Mouse (Mus musculus) heart, adult 2 months (tissue): Measurements from ENCODE around the gene Angptl2. TPM values are rescaled to one million over a fixed set of nuclear protein-coding genes. Genes with fewer than 3 reads are reported as not detected.
A peak's percentile ranks its signal among the peaks of the same experiment; 100 is the strongest.

Source experiments
- DNase-seq, 2 experiments: peaks; one replicate each; pipeline ENCODE4 v3.0.0; 2021
- H3K27ac ChIP-seq: fragments of 200-600 bp; 2 replicates; pipeline ENCODE4 v1.8.1; 2022
- H3K27me3 ChIP-seq: fragments of 200-500 bp; 2 replicates; pipeline ENCODE4 v1.6.1; 2012; ENCODE audit warnings: mild to moderate bottlenecking, low read length, inconsistent platforms, mixed read lengths; ENCODE audit not compliant: control insufficient read depth, insufficient read depth
- H3K36me3 ChIP-seq: fragments of 200-500 bp; 2 replicates; pipeline ENCODE4 v1.6.1; 2012; ENCODE audit warnings: low read length, inconsistent platforms; ENCODE audit not compliant: control insufficient read depth, insufficient read depth
- H3K4me1 ChIP-seq: fragments of 200-500 bp; 2 replicates; pipeline ENCODE4 v1.6.1; 2011; ENCODE audit warnings: low read length; ENCODE audit not compliant: control insufficient read depth, insufficient read depth
- H3K4me3 ChIP-seq: fragments of 200-600 bp; 2 replicates; pipeline ENCODE4 v1.8.1; 2022
- H3K79me2 ChIP-seq: fragments of 200-500 bp; replicated peaks from 2 replicates; pipeline ENCODE4 v1.6.1; 2012; ENCODE audit warnings: mild to moderate bottlenecking, inconsistent platforms, low read length, moderate library complexity, mixed read lengths; ENCODE audit not compliant: control insufficient read depth, insufficient read depth
- H3K9ac ChIP-seq: fragments of 200-500 bp; 2 replicates; pipeline ENCODE4 v1.6.1; 2012; ENCODE audit warnings: low read depth, mild to moderate bottlenecking, control low read depth, inconsistent platforms, low read length, mixed read lengths
- CTCF ChIP-seq: fragments of 200-600 bp; IDR thresholded peaks from 2 replicates; pipeline ENCODE4 v1.8.1; 2022; ENCODE audit warnings: antibody characterized with exemption, mild to moderate bottlenecking, moderate library complexity
- EP300 ChIP-seq: fragments of 200-500 bp; IDR thresholded peaks from 2 replicates; pipeline ENCODE4 v1.6.1; 2011; ENCODE audit warnings: low read depth, low read length, control low read depth; ENCODE audit not compliant: insufficient read depth
- POLR2A ChIP-seq: fragments of 200-500 bp; IDR thresholded peaks from 2 replicates; pipeline ENCODE4 v1.6.1; 2011; ENCODE audit warnings: mild to moderate bottlenecking, low read depth, low read length, control low read depth; ENCODE audit not compliant: insufficient read depth
- WGBS: fragments of 180-500 bp; shearing (Covaris S2); methylation state at CpG from one replicate; pipeline ENCODE4 v1.1.7; 2018; 5-methylcytosine and 5-hydroxymethylcytosine counted together
- intact Hi-C: fragments of 180-260 bp; cut with DNase I; formaldehyde crosslinking; loops from one replicate; pipeline ENCODE4 v1.15.1; 2025
- polyA plus RNA-seq: library from polyadenylated mRNA; depleted of rRNA; stranded (reverse); fragments of >200 nt; gene quantifications from 2 replicates; pipeline ENCODE4 v1.2.3, GENCODE M21; 2012
- total RNA-seq, 2 experiments: library from RNA; stranded (reverse); gene quantifications; 2 replicates each; pipeline ENCODE4 v1.2.3; 2021

Angptl2 gene
- total and polyA plus RNA-seq, 3 experiments: 45.3 to 91.4 (median 46.2) TPM

GRCm38 (mm10) chr2:33280525-33280924 lies 64.7 kb downstream of the Angptl2 start:
- H3K9ac ChIP-seq: no peak overlapping the region
- H3K36me3 ChIP-seq: no peaks in the 10 kb centered on the region
- no peaks in the 10 kb centered on the region for H3K27me3 ChIP-seq
- H3K4me3 ChIP-seq: no peak overlapping the region
- TF ChIP-seq EP300: no peak
- TF ChIP-seq POLR2A: no peak
- no peak for TF ChIP-seq CTCF
- no peak for DNase-seq
- H3K27ac ChIP-seq: no peak overlapping the region
- WGBS: 73% methylated on average over 2 of the region's 2 CpGs
- H3K79me2 ChIP-seq: no peaks in the 10 kb centered on the region
- H3K4me1 ChIP-seq: peaks cover 7% of the 10 kb centered on the region
- intact Hi-C loops: no loop called here

- DNase-seq: no peak
- intact Hi-C loops: no loop called here
- TF ChIP-seq POLR2A (no peak), CTCF (no peak), EP300 (no peak)
- Histone ChIP-seq H3K27ac (no peak overlapping the region; the same call in 1 of the 2 replicates), H3K27me3 (no peaks in the 10 kb centered on the region), H3K4me3 (no peak overlapping the region), H3K9ac (no peak overlapping the region), H3K4me1 (peaks cover 7% of the 10 kb centered on the region), H3K36me3 (no peaks in the 10 kb centered on the region), H3K79me2 (no peaks in the 10 kb centered on the region)
- WGBS: 92% methylated on average over 5 of the region's 5 CpGs
These were observed 65.9 kb downstream of the Angptl2 start for GRCm38 (mm10) chr2:33281807-33282206.

- intact Hi-C loops: no loop called here
- H3K27ac ChIP-seq: peak overlapping the region; percentile 65
These were observed 67.0 kb downstream of the Angptl2 start for GRCm38 (mm10) chr2:33282877-33283276.

GRCm38 (mm10) chr2:33283674-33284073 lies 67.8 kb downstream of the Angptl2 start:
- intact Hi-C loops: no loop called here
- Histone ChIP-seq H3K27ac (peak overlapping the region; percentile 65; the same call in 1 of the 2 replicates), H3K79me2 (no peaks in the 10 kb centered on the region), H3K27me3 (no peaks in the 10 kb centered on the region), H3K4me1 (peaks cover 7% of the 10 kb centered on the region), H3K9ac (no peak overlapping the region), H3K36me3 (no peaks in the 10 kb centered on the region), H3K4me3 (no peak overlapping the region)
- 71% methylated on average over 2 of the region's 2 CpGs for WGBS
- no peak for TF ChIP-seq POLR2A
- TF ChIP-seq EP300: 0 out of 2 replicates have a peak, but pooled peaks have one; percentile 49
- peak; percentile 38 to 57 for DNase-seq

More at GRCm38 (mm10) chr2:33282877-33283276, 67.0 kb downstream of the Angptl2 start:
- TF ChIP-seq EP300 (no peak), CTCF (no peak), POLR2A (no peak)
- H3K4me1 ChIP-seq: peaks cover 7% of the 10 kb centered on the region
- no peak overlapping the region for H3K4me3 ChIP-seq
- DNase-seq: peak; percentile 73 to 83
- H3K9ac ChIP-seq: no peak overlapping the region
- WGBS: 12% methylated on average over 4 of the region's 4 CpGs
- H3K79me2 ChIP-seq: no peaks in the 10 kb centered on the region
- H3K36me3 ChIP-seq: no peaks in the 10 kb centered on the region
- H3K27me3 ChIP-seq: no peaks in the 10 kb centered on the region

- Histone ChIP-seq H3K27ac (no peak overlapping the region), H3K4me1 (no peaks in the 10 kb centered on the region), H3K79me2 (no peaks in the 10 kb centered on the region), H3K4me3 (no peak overlapping the region), H3K9ac (no peak overlapping the region), H3K27me3 (no peaks in the 10 kb centered on the region), H3K36me3 (no peaks in the 10 kb centered on the region)
- no peak for TF ChIP-seq CTCF
- no peak for TF ChIP-seq EP300
- TF ChIP-seq POLR2A: no peak
- intact Hi-C loops: no loop called here
- 83% methylated on average over 5 of the region's 5 CpGs for WGBS
- no peak for DNase-seq
These were observed 73.0 kb downstream of the Angptl2 start for GRCm38 (mm10) chr2:33288837-33289236.

GRCm38 (mm10) chr2:33290491-33290890 lies 74.6 kb downstream of the Angptl2 start:
- Histone ChIP-seq H3K36me3 (no peaks in the 10 kb centered on the region), H3K27ac (no peak overlapping the region), H3K9ac (no peak overlapping the region), H3K79me2 (no peaks in the 10 kb centered on the region), H3K4me1 (no peaks in the 10 kb centered on the region), H3K4me3 (no peak overlapping the region), H3K27me3 (no peaks in the 10 kb centered on the region)
- no peak for DNase-seq
- 82% methylated on average over 8 of the region's 8 CpGs for WGBS
- intact Hi-C loops: no loop called here
- TF ChIP-seq CTCF: no peak
- no peak for TF ChIP-seq POLR2A
- TF ChIP-seq EP300: no peak

- Histone ChIP-seq H3K9ac (no peak overlapping the region), H3K4me1 (no peaks in the 10 kb centered on the region), H3K27me3 (no peaks in the 10 kb centered on the region), H3K4me3 (no peak overlapping the region), H3K79me2 (no peaks in the 10 kb centered on the region), H3K27ac (no peak overlapping the region), H3K36me3 (no peaks in the 10 kb centered on the region)
- intact Hi-C loops: no loop called here
- WGBS: 89% methylated on average over 2 of the region's 2 CpGs
- no peak for TF ChIP-seq CTCF
- TF ChIP-seq POLR2A: no peak
- TF ChIP-seq EP300: no peak
- DNase-seq: no peak
These were observed 76.2 kb downstream of the Angptl2 start for GRCm38 (mm10) chr2:33292057-33292456.
